Mouse (Mus musculus) Patski (cell line): ENCODE results near the gene Otop1. TPM values are rescaled to one million over a fixed set of nuclear protein-coding genes. Genes with fewer than 3 reads are reported as not detected.
A peak's percentile ranks its signal among the peaks of the same experiment; 100 is the strongest.

ENCODE experiments used
- ATAC-seq: fragments of 100-300 bp; one replicate; pipeline ENCODE4 v1.8.0; 2021
- CTCF ChIA-PET: fragments of 350-600 bp; sonication (Branson Sonifier 250); formaldehyde crosslinking; loops from one replicate; lab custom pipeline; 2022; ENCODE audit warnings: inconsistent platforms; lab: Charles Lee
- POLR2A ChIA-PET: fragments of 350-600 bp; sonication (Branson Sonifier 250); formaldehyde crosslinking; loops from one replicate; lab custom pipeline; 2022; ENCODE audit warnings: antibody characterized with exemption, inconsistent platforms; lab: Charles Lee
- DNase-seq: peaks from one replicate; pipeline ENCODE4 v3.0.0-alpha.2; 2011; ENCODE audit warnings: low read depth, low spot score
- H3K27me3 ChIP-seq: fragments of 371-371 bp; one replicate; pipeline ENCODE4 v1.5.1; 2021
- CTCF ChIP-seq: fragments of 100-300 bp; IDR thresholded peaks from one replicate; pipeline ENCODE4 v1.5.1; 2021
- in situ Hi-C: fragments of 300-500 bp; cut with MboI; formaldehyde crosslinking; loops from 3 replicates; pipeline ENCODE4 v1.11.1; 2018; ENCODE audit warnings: low pct_unique_long_range_greater_than_20kb, mixed read lengths
- polyA plus RNA-seq: library from polyadenylated mRNA; unstranded; gene quantifications from one replicate; pipeline ENCODE4 v1.2.3, GENCODE M21; 2021

Otop1 gene
- polyA plus RNA-seq, 1 experiment from 2014 or later, result not detected

- DNase-seq (no peak), ATAC-seq (no peak)
- POLR2A ChIA-PET, result no interaction called here
- CTCF ChIA-PET, result no interaction called here
- no peak for TF ChIP-seq CTCF
- in situ Hi-C loops, result no loop called here
- peaks cover 23% of the 10 kb centered on the region for H3K27me3 ChIP-seq
Measured at GRCm38 (mm10) chr5:38343101-38343500, 67.3 kb downstream of the Otop1 start.

- in situ Hi-C loops, result no loop called here
- DNase-seq (no peak), ATAC-seq (peak; percentile 80)
- CTCF ChIA-PET, result interaction anchor here (1.4 kb wide), 1 partner anchor 11 kb away, joined by 3 read pairs; no protein-coding TSS in a partner anchor
- TF ChIP-seq CTCF, result no peak
- peaks cover 15% of the 10 kb centered on the region for H3K27me3 ChIP-seq
- POLR2A ChIA-PET, result no interaction called here
Measured at GRCm38 (mm10) chr5:38346646-38347432, 71.1 kb downstream of the Otop1 start.

GRCm38 (mm10) chr5:38350351-38350929, 74.7 kb downstream of the Otop1 start:
- POLR2A ChIA-PET, result no interaction called here

More at GRCm38 (mm10) chr5:38350351-38350929, 74.7 kb downstream of the Otop1 start:
- ATAC-seq, result no peak
- H3K27me3 ChIP-seq, result peaks cover 1% of the 10 kb centered on the region
- in situ Hi-C loops, result no loop called here
- DNase-seq, result no peak
- no peak for TF ChIP-seq CTCF
- CTCF ChIA-PET, result no interaction called here

Other genes with a start within 250 kb of the Otop1 start
- 48.1 TPM for gene Stx18, start 237.2 kb upstream of the Otop1 start, polyA plus RNA-seq
- 12.7 TPM for gene Nsg1, start 116.1 kb upstream of the Otop1 start, polyA plus RNA-seq
- 11.9 TPM for gene Zbtb49, start 55.5 kb upstream of the Otop1 start, polyA plus RNA-seq
- gene Lyar, start 55.5 kb upstream of the Otop1 start, polyA plus RNA-seq, result 36.6 TPM
- 63.1 TPM for gene Tmem128, start 15.8 kb upstream of the Otop1 start, polyA plus RNA-seq
- gene Drd5, start 43.4 kb downstream of the Otop1 start, polyA plus RNA-seq, result not detected
- gene Slc2a9, start 227.2 kb downstream of the Otop1 start, polyA plus RNA-seq, result 2.7 TPM